Mouse (Mus musculus) midbrain, embryonic 11.5 days (tissue): ENCODE data around the gene Pim2. TPM values are rescaled to one million over a fixed set of nuclear protein-coding genes. Genes with fewer than 3 reads are reported as not detected.

Source experiments
- ATAC-seq: fragments of 200-750 bp; cut with Nextera tagmentation; 2 replicates; pipeline ENCODE4 v1.8.0; 2017; ENCODE audit warnings: moderate TSS enrichment, moderate library complexity; ENCODE audit not compliant: low FRiP score
- DNase-seq: peaks from one replicate; pipeline ENCODE4 v3.0.0; 2015; ENCODE audit warnings: low spot score; ENCODE audit errors: missing footprints
- H3K27ac ChIP-seq: fragments of 300-500 bp; sonication (generic); 2 replicates; pipeline ENCODE4 v1.5.1; 2014; ENCODE audit warnings: low read depth, low read length
- H3K27me3 ChIP-seq: fragments of 300-500 bp; sonication (generic); 2 replicates; pipeline ENCODE4 v1.6.1; 2014; ENCODE audit warnings: mild to moderate bottlenecking, low read length, moderate library complexity, mixed read lengths; ENCODE audit not compliant: control insufficient read depth, insufficient read depth
- H3K36me3 ChIP-seq: fragments of 300-500 bp; sonication (generic); 2 replicates; pipeline ENCODE4 v1.6.1; 2014; ENCODE audit warnings: mild to moderate bottlenecking, low read length, moderate library complexity, mixed read lengths; ENCODE audit not compliant: control insufficient read depth, insufficient read depth
- H3K4me1 ChIP-seq: fragments of 300-500 bp; sonication (generic); 2 replicates; pipeline ENCODE4 v1.6.1; 2014; ENCODE audit warnings: low read length; ENCODE audit not compliant: control insufficient read depth, insufficient read depth
- H3K4me2 ChIP-seq: fragments of 300-500 bp; sonication (generic); 2 replicates; pipeline ENCODE4 v1.6.1; 2014; ENCODE audit warnings: mild to moderate bottlenecking, moderate library complexity
- H3K4me3 ChIP-seq: fragments of 300-500 bp; sonication (generic); 2 replicates; pipeline ENCODE4 v1.5.1; 2014; ENCODE audit warnings: low read depth, low read length
- H3K9ac ChIP-seq: fragments of 300-500 bp; sonication (generic); 2 replicates; pipeline ENCODE4 v1.6.1; 2014; ENCODE audit warnings: low read length
- H3K9me3 ChIP-seq: fragments of 300-500 bp; sonication (generic); 2 replicates; pipeline ENCODE4 v1.6.1; 2016; ENCODE audit warnings: low read length; ENCODE audit not compliant: control insufficient read depth
- WGBS: fragments of 180-500 bp; shearing (Covaris S2); extraction: QIAGEN DNeasy Blood & Tissue Kit; methylation state at CpG from one replicate; pipeline ENCODE4 v1.1.7; 2014; 5-methylcytosine and 5-hydroxymethylcytosine counted together
- polyA plus RNA-seq: library from polyadenylated mRNA; unstranded; fragments of >200 nt; fragmentation: Nextera tagmentation; extraction: Ambion mirVana; gene quantifications from 2 replicates; pipeline ENCODE4 v1.2.1, GENCODE M21; 2014

Pim2 gene
- 13.2 and 13.3 TPM in 2 replicates for polyA plus RNA-seq

DNA sequence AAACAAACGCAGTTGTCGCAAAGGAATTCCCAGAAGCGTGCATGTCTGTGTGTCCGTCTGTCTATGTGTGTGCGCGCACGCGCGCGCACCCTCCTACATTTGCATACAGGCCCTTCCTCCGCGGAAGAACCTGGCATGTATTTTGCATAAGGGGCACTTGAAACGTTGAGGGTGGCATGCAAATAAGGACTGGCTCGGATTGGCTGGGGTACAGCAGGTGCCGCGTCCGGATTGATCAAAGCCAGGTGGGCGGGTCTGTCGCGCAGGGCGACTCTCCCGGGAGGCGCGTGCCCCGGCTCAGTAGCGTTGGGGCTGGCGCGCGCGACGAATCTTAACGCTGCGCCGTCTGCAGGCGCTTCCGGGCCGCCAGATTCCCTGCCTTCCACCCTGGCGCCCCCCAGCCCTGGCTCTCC is at the start of gene Pim2:
Gene Pim2 (plus strand): TSS at position 256 of the 413 bp plus-strand sequence.
- 11% methylated on average over 35 of the region's 38 CpGs for WGBS
- DNase-seq: peak; percentile 94
- peak; percentile 87 for ATAC-seq

DNA sequence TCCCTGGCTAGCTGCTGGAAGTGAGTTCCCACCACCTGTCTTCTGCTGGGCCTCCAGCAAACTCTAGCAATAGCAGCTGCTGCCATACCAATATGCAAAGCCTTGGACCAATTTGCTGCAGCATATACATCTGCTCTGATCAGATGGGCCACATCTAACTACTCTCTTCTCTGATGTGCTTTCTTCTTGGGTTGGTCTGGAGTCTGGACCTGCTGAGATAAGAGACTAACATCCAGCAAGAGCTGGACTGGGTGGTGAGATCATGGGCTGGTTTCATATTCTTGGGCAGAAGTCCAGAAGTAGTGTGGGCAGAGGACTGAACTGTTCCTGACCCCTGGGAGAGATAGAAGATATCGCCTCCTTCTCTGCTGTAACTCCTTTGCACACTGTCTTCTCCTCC is 40.9 kb upstream of the Pim2 start:
- WGBS: 89% methylated on average over 1 of the region's 1 CpGs
- Histone ChIP-seq H3K4me2 (no peak overlapping the region), H3K27me3 (no peaks in the 10 kb centered on the region), H3K9me3 (no peaks in the 10 kb centered on the region), H3K27ac (no peak overlapping the region), H3K4me1 (no peaks in the 10 kb centered on the region), H3K36me3 (no peaks in the 10 kb centered on the region), H3K4me3 (no peak overlapping the region), H3K9ac (no peak overlapping the region)
- ATAC-seq: no peak
- no peak for DNase-seq

More for the DNA sequence above, at the start of gene Pim2:
- no peaks in the 10 kb centered on the region for H3K9me3 ChIP-seq
- peak within 1 kb of the TSS; percentile 50; the same call in 1 of the 2 replicates for H3K9ac ChIP-seq
- H3K27me3 ChIP-seq: no peaks in the 10 kb centered on the region
- H3K4me2 ChIP-seq: peak within 1 kb of the TSS; percentile 82
- H3K27ac ChIP-seq: no peak within 1 kb of the TSS
- peaks cover 7% of the 10 kb centered on the region; the same call in 1 of the 2 replicates for H3K4me1 ChIP-seq
- H3K36me3 ChIP-seq: no peaks in the 10 kb centered on the region
- H3K4me3 ChIP-seq: peak within 1 kb of the TSS; percentile 42

DNA sequence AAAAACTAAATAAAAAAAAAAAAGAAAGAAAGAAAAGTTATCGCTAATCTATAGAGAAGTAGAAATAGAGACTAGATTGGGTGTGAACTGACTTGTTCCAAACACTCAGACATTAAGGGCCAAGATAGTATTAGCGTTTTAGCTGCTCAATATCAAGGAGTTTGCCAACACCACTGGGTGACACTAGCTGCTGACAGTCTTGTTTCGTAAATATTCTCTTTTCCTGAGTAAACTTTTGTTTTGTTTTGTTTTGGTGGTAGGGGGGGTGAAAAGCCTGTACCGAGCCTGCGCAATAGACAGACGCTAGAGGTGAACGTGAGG is 37.3 kb upstream of the Pim2 start:
- Histone ChIP-seq H3K27ac (no peak overlapping the region), H3K4me2 (peak overlapping the region; percentile 29; the same call in 1 of the 2 replicates), H3K27me3 (no peaks in the 10 kb centered on the region), H3K9ac (no peak overlapping the region), H3K36me3 (no peaks in the 10 kb centered on the region), H3K4me1 (peaks cover 8% of the 10 kb centered on the region), H3K4me3 (peak overlapping the region; percentile 2; the same call in 1 of the 2 replicates), H3K9me3 (no peaks in the 10 kb centered on the region)
- WGBS: 19% methylated on average over 7 of the region's 7 CpGs
- no peak for ATAC-seq
- DNase-seq: no peak

DNA sequence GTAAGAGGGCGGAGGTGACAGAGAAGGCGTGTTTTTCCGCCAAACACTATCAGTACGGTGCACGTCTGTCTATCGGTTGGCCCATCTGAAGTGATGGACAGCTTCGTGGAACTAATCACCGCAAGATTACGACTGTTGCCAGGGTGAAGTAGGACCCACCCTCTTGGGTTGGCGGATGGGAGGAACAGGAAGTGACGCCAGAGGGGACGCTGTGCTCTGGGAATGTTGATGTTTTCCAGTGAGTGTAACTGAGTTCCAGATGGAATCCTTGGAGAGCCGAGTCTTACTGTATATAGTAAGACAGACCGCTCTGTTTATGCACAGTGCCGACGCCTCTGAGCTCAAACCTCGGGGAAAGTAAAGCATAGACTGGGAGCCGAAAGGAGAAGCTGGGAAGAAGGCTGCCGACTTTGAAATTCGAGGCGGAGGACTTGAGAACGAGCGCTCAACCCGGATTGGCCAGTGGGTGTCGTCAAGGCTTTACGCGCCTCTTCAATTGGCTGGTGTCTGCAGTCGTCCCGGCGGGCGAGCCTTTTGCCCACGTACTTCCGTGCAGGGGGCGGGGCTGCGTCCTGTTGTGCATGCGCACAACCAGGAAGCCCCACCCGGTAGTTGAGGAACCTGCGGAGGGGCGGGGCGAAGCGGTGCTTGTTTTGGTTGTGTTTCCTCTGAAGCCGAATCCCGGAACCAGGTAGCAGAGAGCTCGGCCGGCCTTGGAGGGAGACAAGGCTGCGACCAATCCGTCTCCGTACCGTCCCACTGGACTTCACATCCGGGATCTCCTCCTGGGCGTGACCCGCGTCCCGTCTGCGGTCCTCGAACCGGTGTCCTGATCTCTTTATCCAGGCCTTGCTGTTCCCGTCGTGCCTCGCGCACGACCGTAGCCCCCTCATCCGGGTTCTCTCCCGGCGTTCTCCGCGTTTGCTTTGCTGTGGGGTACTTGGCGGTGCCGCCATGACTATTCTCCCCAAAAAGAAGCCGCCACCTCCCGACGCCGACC is 36.6 kb upstream of the Pim2 start, which contains the start of gene Otud5:
Gene Otud5 (plus strand): TSS at position 202 of the 1,000 bp plus-strand sequence.
- DNase-seq (peak; percentile 98), ATAC-seq (peak; percentile 98)
- no peaks in the 10 kb centered on the region for H3K27me3 ChIP-seq
- H3K4me3 ChIP-seq: peak within 1 kb of the TSS; percentile 78
- peak within 1 kb of the TSS; percentile 71 for H3K4me2 ChIP-seq
- H3K36me3 ChIP-seq: no peaks in the 10 kb centered on the region
- H3K4me1 ChIP-seq: peaks cover 8% of the 10 kb centered on the region
- H3K9me3 ChIP-seq: no peaks in the 10 kb centered on the region
- H3K9ac ChIP-seq: peak within 1 kb of the TSS; percentile 80
- H3K27ac ChIP-seq: peak within 1 kb of the TSS; percentile 59
- WGBS: 17% methylated on average over 72 of the region's 74 CpGs

DNA sequence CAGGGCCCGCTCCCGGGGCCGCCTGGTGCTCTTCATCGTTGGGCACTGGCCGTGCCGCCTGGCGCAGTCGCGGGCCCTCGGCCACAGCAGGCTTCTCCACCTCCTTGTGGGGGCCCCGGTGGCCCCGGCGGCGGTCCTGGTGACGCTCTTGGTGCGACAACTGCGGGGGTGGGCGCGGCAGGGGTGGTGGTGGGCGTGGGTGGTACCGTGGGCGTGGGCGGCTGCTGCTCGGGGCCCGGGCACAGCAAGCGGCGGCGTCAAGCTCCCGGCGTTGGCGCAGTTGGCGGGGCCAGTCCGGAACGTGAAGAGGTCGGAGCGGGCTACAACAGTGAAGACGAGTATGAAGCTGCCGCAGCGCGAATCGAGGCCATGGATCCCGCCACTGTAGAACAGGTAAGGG is 35.7 kb upstream of the Pim2 start:
- peak overlapping the region; percentile 59 for H3K27ac ChIP-seq
- DNase-seq (no peak), ATAC-seq (no peak)
- H3K9ac ChIP-seq: peak overlapping the region; percentile 80
- peaks cover 8% of the 10 kb centered on the region for H3K4me1 ChIP-seq
- peak overlapping the region; percentile 71 for H3K4me2 ChIP-seq
- WGBS: 18% methylated on average over 38 of the region's 42 CpGs
- no peaks in the 10 kb centered on the region for H3K9me3 ChIP-seq
- peak overlapping the region; percentile 78 for H3K4me3 ChIP-seq
- no peaks in the 10 kb centered on the region for H3K27me3 ChIP-seq
- no peaks in the 10 kb centered on the region for H3K36me3 ChIP-seq

DNA sequence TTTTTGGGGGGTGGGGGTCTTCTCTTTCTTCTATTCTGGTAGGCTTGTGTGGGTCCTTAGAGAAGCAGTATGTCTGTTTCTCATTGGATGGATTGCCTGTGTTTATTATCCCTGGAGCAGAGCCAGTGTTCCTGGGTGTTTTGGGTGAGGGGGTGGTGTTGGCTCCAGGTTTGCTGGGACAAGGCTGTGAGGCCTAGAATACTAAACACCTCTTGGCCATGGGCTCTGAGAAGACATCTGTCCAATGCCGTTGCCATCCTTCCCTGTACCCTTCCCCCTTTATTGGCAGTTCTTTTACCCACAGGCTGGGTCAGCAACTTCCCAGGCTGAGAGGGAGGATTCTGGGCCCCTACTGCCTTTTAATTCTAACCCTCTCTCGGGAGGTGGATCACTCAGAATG is 30.2 kb upstream of the Pim2 start:
- ATAC-seq (no peak), DNase-seq (no peak)
- no peaks in the 10 kb centered on the region for H3K9me3 ChIP-seq
- 68% methylated on average over 2 of the region's 2 CpGs for WGBS
- H3K36me3 ChIP-seq: no peaks in the 10 kb centered on the region
- H3K27me3 ChIP-seq: no peaks in the 10 kb centered on the region
- peaks cover 7% of the 10 kb centered on the region for H3K4me1 ChIP-seq
- H3K9ac ChIP-seq: no peak overlapping the region
- no peak overlapping the region for H3K4me3 ChIP-seq
- no peak overlapping the region for H3K27ac ChIP-seq
- no peak overlapping the region for H3K4me2 ChIP-seq

DNA sequence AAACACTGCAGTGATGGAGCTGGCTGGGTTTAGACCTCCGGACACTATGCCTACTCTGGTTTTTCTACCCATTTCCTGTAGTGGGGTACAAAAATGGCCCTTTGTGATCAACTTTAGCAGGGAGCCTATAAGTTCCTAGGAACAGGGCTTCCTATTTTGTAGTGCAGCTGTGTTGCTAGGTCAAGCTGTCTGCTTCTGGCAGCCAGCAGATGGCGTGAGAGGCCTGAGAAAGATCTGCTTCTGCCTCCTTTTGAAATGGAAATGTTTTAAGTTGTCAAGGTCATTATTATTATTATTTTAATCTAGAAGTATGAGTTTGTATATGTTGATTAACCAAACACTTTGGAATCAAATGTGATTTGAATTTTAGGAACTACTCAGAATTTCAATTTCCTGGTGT is 23.5 kb upstream of the Pim2 start:
- Histone ChIP-seq H3K27me3 (no peaks in the 10 kb centered on the region), H3K36me3 (no peaks in the 10 kb centered on the region), H3K4me2 (no peak overlapping the region), H3K27ac (no peak overlapping the region), H3K9ac (no peak overlapping the region), H3K9me3 (no peaks in the 10 kb centered on the region), H3K4me1 (no peaks in the 10 kb centered on the region), H3K4me3 (no peak overlapping the region)
- DNase-seq: no peak
- no peak for ATAC-seq
- 47% methylated on average over 2 of the region's 2 CpGs for WGBS

DNA sequence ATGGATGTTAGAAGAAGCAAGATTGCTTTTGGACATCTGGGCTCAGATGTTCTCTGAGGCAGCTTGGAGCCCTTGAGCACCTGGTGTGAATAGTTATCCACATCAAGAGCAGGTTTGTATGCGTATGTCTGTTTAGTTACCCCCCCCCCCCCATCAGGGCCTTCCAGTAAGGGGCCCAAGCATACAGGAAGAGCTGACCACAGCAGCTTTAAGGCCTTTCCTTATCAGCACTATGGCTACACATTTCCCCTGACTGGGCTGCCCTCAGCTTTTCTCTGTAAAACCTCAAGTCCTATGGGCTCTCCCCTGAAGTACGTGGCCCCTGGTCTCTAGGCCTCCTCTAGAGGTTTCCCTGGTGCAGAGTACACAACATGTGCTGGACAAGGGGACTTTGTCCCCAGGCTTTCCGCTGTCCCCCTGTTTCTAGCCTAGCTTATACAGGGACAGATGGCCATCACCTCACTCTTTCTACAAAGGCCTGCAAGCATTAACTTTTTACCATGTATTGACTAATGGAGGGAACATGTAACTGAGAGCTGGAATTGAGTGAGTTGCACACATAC is 18.8 kb upstream of the Pim2 start:
- Histone ChIP-seq H3K4me1 (no peaks in the 10 kb centered on the region), H3K36me3 (no peaks in the 10 kb centered on the region), H3K9me3 (no peaks in the 10 kb centered on the region), H3K4me2 (no peak overlapping the region), H3K4me3 (no peak overlapping the region), H3K9ac (no peak overlapping the region), H3K27me3 (no peaks in the 10 kb centered on the region), H3K27ac (no peak overlapping the region)
- ATAC-seq: no peak
- DNase-seq: no peak
- WGBS: 89% methylated on average over 3 of the region's 3 CpGs

DNA sequence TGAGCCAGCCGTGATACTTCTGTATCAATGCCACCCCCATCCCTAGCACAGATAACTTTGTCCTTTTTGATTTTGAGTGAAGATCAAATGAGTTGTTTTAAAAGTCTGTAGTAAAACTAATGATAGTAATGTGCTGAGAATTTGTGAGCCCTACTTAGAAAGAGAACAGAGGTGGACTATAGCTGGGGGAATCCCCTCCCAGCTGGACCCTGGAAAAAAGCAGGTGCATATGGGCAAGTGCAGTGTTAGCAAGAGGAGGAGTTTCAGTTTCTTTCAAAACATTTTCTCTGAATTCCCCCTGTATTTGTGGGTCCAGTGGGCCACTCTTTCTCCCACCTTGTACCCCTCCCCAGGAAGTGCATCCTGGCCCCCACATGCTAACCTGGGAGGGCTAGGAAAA is 14.9 kb upstream of the Pim2 start:
- H3K9me3 ChIP-seq: no peaks in the 10 kb centered on the region
- ATAC-seq (no peak), DNase-seq (no peak)
- no peaks in the 10 kb centered on the region for H3K4me1 ChIP-seq
- 95% methylated on average over 1 of the region's 1 CpGs for WGBS
- H3K9ac ChIP-seq: no peak overlapping the region
- no peak overlapping the region for H3K27ac ChIP-seq
- H3K4me3 ChIP-seq: no peak overlapping the region
- H3K36me3 ChIP-seq: no peaks in the 10 kb centered on the region
- H3K27me3 ChIP-seq: no peaks in the 10 kb centered on the region
- no peak overlapping the region for H3K4me2 ChIP-seq
